Mouse (Mus musculus) CH12.LX (cell line): ENCODE data around the gene Zbtb20.

Experiments used
- BHLHE40 ChIP-seq: IDR thresholded peaks from 2 replicates; pipeline ENCODE4 v1.6.1; 2011; ENCODE audit warnings: mild to moderate bottlenecking, low read depth, low read length, improper control_type of control experiment
- CTCF ChIP-seq, 2 experiments: IDR thresholded peaks in 1 of 2; conservative IDR thresholded peaks in 1 of 2; 2 replicates each; pipeline ENCODE4 v1.5.1; 2011 to 2012; ENCODE audit warnings: low read depth in 2 of 2, low read length in 2 of 2, improper control_type of control experiment in 1 of 2, inconsistent platforms in 1 of 2, mild to moderate bottlenecking in 1 of 2, moderate library complexity in 1 of 2
- ETS1 ChIP-seq: conservative IDR thresholded peaks from 2 replicates; pipeline ENCODE4 v1.6.1; 2012; ENCODE audit warnings: low read depth, mild to moderate bottlenecking, inconsistent platforms, low read length, improper control_type of control experiment, moderate library complexity
- KAT2A ChIP-seq: IDR thresholded peaks from 2 replicates; pipeline ENCODE4 v1.6.1; 2012; ENCODE audit warnings: low read length, improper control_type of control experiment, inconsistent platforms; ENCODE audit not compliant: insufficient replicate concordance
- POLR2A ChIP-seq: IDR thresholded peaks from 2 replicates; pipeline ENCODE4 v1.6.1; 2011; ENCODE audit warnings: low read depth, mild to moderate bottlenecking, improper control_type of control experiment, low read length
- POLR2AphosphoS2 ChIP-seq: IDR thresholded peaks from 2 replicates; pipeline ENCODE4 v1.6.1; 2011; ENCODE audit warnings: low read depth, low read length, improper control_type of control experiment
- RCOR1 ChIP-seq: conservative IDR thresholded peaks from 2 replicates; pipeline ENCODE4 v1.6.1; 2012; ENCODE audit warnings: low read depth, mild to moderate bottlenecking, inconsistent platforms, low read length, improper control_type of control experiment
- TCF12 ChIP-seq: IDR thresholded peaks from 2 replicates; pipeline ENCODE4 v1.6.1; 2014; ENCODE audit warnings: low read depth, mild to moderate bottlenecking, inconsistent platforms, low read length, improper control_type of control experiment

GRCm38 (mm10) chr16:42911326-42911725, 35.6 kb downstream of the Zbtb20 start:
- TF ChIP-seq BHLHE40 (no peak), KAT2A (no peak), CTCF (conservative IDR thresholded peaks at IDR 0.05 in 1 of 2, IDR thresholded peaks at IDR 0.05 in 1 of 2; ENCODE audit: low read depth in 2 of 2, low read length in 2 of 2) (no peak), TCF12 (no peak), POLR2A (no peak), RCOR1 (no peak), POLR2AphosphoS2 (no peak), ETS1 (no peak)
